Mouse (Mus musculus): ENCODE measurements around the gene Prickle3.

DNA sequence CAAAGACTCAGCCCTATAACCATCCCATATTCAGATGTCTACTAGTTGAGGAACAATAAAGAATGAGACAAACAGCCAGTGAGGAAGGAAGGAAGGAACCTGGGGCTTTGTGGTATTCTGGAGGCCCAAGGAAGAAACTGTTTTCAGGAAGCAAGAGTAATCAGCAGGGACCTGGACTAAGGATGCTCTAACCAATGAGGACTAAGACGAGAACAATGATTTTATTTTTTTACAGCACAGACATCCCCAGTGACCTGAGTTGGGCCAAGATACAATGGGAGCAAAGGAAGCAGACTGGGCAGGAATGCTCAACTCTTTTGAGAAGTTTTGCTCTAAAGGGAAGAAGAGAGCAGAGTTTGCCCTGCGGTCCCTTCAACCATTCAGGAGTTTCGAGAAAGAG is 5.9 kb downstream of the Prickle3 start:
- TF ChIP-seq CTCF (IDR thresholded peaks at IDR 0.05; ENCODE audit: low read depth, low read length): no peak
- TF ChIP-seq GATA1 (IDR thresholded peaks at IDR 0.05; ENCODE audit: borderline replicate concordance, low read length): no peak
- TF ChIP-seq POLR2AphosphoS5 (IDR thresholded peaks at IDR 0.05; ENCODE audit: insufficient replicate concordance, low read depth, low read length): no peak
